Comparison of ENCODE assay signal across 9 mouse cellular contexts in the genomic region with DNA sequence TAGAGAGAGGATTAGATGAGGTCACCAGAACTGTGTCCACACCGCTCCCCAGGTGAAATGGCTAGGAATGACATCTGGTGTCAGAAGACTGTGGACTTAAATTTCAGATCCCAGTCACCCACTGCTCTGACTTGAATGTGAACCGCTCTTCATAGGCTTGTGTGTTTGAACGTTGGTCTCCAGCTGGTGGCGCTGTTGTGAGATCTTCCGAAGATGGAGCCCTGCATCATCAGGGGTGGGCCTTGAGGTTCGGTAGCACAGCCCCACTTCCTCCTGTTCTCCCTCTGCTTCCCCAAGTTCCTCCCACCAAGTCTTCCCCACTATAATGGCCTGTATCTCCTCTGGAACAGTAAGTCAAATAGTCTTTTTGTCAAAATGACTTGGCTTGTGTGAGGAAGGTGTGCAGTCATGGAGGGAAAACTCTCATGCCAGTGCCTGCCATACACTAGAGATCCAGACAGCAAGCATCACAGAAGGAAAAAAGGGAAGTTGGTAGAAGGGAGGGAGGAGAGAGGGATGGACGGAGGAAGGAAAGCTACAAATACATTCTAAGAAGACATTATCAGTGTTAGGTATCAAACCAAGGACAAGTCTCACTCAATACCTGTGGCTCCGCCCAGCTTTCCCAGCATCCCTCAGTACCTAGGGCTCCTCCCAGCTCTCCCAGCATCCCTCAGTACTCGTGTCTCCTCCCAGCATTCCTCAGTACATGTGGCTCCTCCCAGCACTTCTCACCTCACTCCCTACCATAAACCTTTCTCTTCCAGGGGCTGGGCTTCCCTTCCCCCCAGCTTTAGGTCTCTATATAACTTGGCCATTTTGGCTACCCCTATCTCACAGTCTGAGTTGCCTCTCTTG.
DNase-seq lines count a peak whose midpoint lies in the region; ATAC-seq lines count a peak whose summit lies in the region.
"Had no signal": no experiment of that assay in that cellular context is flagged by ENCODE, and none has a peak within 500 bp of the region (broad histone marks: within the 10 kb centered on the region; RNA-seq: fewer than 3 reads in every experiment).

No protein-coding gene starts in this region.

- 74% methylated on average over 9 of the region's 9 CpGs for WGBS in forebrain, embryonic 14.5 days

- H3K9me3 ChIP-seq in forebrain, embryonic 14.5 days (replicated peaks; ENCODE audit: control insufficient read depth, low read length) = no peaks in the 10 kb centered on the region
- H3K9me3 ChIP-seq: hindbrain, embryonic 10.5 days had no signal

- H3K27ac ChIP-seq in forebrain, embryonic 14.5 days (ENCODE audit: low read depth, low read length) = no peak overlapping the region
- H3K27ac ChIP-seq: hindbrain, embryonic 10.5 days had no signal

- H3K36me3 ChIP-seq in forebrain, embryonic 14.5 days (ENCODE audit: control insufficient read depth, insufficient read depth, low read length) = no peaks in the 10 kb centered on the region
- H3K36me3 ChIP-seq: hindbrain, embryonic 10.5 days had no signal

- H3K4me3 ChIP-seq in forebrain, embryonic 14.5 days (ENCODE audit: low read depth, low read length) = no peak overlapping the region
- H3K4me3 ChIP-seq: hindbrain, embryonic 10.5 days had no signal

- no peak overlapping the region for H3K4me2 ChIP-seq in forebrain, embryonic 14.5 days (ENCODE audit: low read length)

- no peaks in the 10 kb centered on the region for H3K4me1 ChIP-seq in forebrain, embryonic 14.5 days (ENCODE audit: control insufficient read depth, insufficient read depth, low read length)
- H3K4me1 ChIP-seq: hindbrain, embryonic 10.5 days had no signal

- no peak overlapping the region for H3K9ac ChIP-seq in forebrain, embryonic 14.5 days (ENCODE audit: low read length)

- ATAC-seq in forebrain, embryonic 14.5 days = no peak

- H3K27me3 ChIP-seq in forebrain, embryonic 14.5 days (replicated peaks; ENCODE audit: control insufficient read depth, insufficient read depth, low read length) = no peaks in the 10 kb centered on the region

- DNase-seq in cerebellum, adult 9-11 months = peak; percentile 50
- DNase-seq in cerebellum, adult 11 months = no peak
- DNase-seq in 3T3-L1 (ENCODE audit: low read depth, low spot score) (peak; percentile 9), ZHBTc4 (ENCODE audit: low read depth, low spot score) (peak; percentile 63)
- peak; percentile 18 to 43 for DNase-seq in monocyte, adult 2 months (ENCODE audit: low read depth in 1 of 2, low spot score in 2 of 2)
- DNase-seq in forebrain, embryonic 14.5 days (ENCODE audit: low spot score) = no peak
- DNase-seq in layer of hippocampus, postnatal 36 days = no peak
- no peak for DNase-seq in ovary, postnatal 14 days (ENCODE audit: low spot score)

Comparison
In these comparisons a context has a peak if more than half of its experiments do, and no peak if none do; other contexts are left out.
1. DNase-seq: peak in cerebellum, adult 9-11 months (single experiment), 3T3-L1 (single experiment), ZHBTc4 (single experiment) and monocyte, adult 2 months (2 of 2); none in cerebellum, adult 11 months (single experiment), forebrain, embryonic 14.5 days (single experiment), layer of hippocampus, postnatal 36 days (0 of 2) and ovary, postnatal 14 days (single experiment).